Mouse (Mus musculus): ENCODE results near the gene Plekhf1. TPM values are rescaled to one million over a fixed set of nuclear protein-coding genes. Genes with fewer than 3 reads are reported as not detected.

Gene Plekhf1
- polyA plus RNA-seq (2015; fragmentation: Nextera tagmentation; extraction: Ambion mirVana), result 5.0 and 5.4 TPM in 2 replicates

DNA sequence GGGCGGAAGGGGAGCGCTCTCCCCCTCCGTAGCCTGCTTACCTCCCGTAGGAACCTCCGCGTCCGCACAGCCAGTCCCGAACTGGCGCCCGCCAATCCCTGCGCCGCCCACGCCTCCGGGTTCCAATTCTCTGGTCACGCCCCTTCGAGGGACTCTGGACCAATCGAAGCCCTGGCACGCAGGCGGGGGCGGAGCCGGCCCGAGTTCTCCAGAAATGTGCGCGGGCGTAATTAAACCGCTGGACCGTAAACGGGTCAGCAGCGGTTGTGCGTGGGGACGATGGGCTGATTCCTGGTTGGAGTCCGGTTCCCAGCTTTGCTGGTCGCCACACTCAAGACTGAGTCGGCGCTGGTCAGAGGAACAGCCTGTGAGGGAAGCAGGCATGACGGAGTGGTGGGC, at the start of gene Plekhf1:
Plekhf1 (minus strand) TSS at position 117 of the 399 bp plus-strand sequence.
- Histone ChIP-seq H3K4me1 (peaks cover 17% of the 10 kb centered on the region), H3K27me3 (no peaks in the 10 kb centered on the region), H3K4me2 (peak within 1 kb of the TSS; percentile 83), H3K9ac (peak within 1 kb of the TSS; percentile 57), H3K9me3 (replicated peaks) (no peaks in the 10 kb centered on the region), H3K27ac (peak within 1 kb of the TSS; percentile 90), H3K36me3 (no peaks in the 10 kb centered on the region), H3K4me3 (replicated peaks) (peak within 1 kb of the TSS; percentile 66)
- ATAC-seq (replicated peaks; ENCODE audit: low FRiP score), result peak; percentile 94
- under 1% methylated on average over 36 of the region's 36 CpGs for WGBS

DNA sequence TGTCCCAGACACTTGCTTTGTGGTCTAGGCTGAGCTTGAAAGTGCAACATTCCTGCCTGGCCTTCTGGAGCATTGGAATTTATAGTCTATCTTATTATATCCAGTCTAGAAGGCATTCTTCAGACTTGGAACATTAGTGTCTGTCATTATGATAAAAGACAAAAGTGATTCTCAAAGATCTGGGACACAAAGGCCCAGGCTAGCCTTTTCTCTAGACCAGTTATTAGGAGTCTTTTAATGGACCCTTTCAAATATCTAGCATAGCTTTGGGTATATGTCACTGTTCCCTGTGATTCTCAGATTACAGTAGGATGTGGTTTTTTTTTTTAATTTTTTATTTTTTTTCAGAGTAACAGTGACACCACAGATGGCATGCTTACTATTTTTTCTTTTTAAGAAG, 44.7 kb upstream of the Plekhf1 start:
- ATAC-seq (replicated peaks; ENCODE audit: low FRiP score), result no peak

GRCm38 (mm10) chr7:38271859-38272258, 44.0 kb upstream of the Plekhf1 start:
- Histone ChIP-seq H3K9ac (peak overlapping the region; percentile 73), H3K36me3 (peaks cover 19% of the 10 kb centered on the region), H3K27ac (no peak overlapping the region), H3K27me3 (no peaks in the 10 kb centered on the region), H3K4me3 (replicated peaks) (peak overlapping the region; percentile 76), H3K4me2 (peak overlapping the region; percentile 88), H3K9me3 (replicated peaks) (no peaks in the 10 kb centered on the region), H3K4me1 (peaks cover 13% of the 10 kb centered on the region)
- 13% methylated on average over 4 of the region's 4 CpGs for WGBS
- ATAC-seq (replicated peaks; ENCODE audit: low FRiP score), result peak; percentile 46

More for the DNA sequence above, 44.7 kb upstream of the Plekhf1 start:
- H3K9me3 ChIP-seq (replicated peaks), result no peaks in the 10 kb centered on the region
- H3K4me1 ChIP-seq, result peaks cover 13% of the 10 kb centered on the region
- no peak overlapping the region for H3K4me2 ChIP-seq
- no peak overlapping the region for H3K9ac ChIP-seq
- H3K27me3 ChIP-seq, result no peaks in the 10 kb centered on the region
- no peak overlapping the region for H3K27ac ChIP-seq
- no peak overlapping the region for H3K4me3 ChIP-seq (replicated peaks)
- H3K36me3 ChIP-seq, result peaks cover 12% of the 10 kb centered on the region

- no peaks in the 10 kb centered on the region for H3K9me3 ChIP-seq (replicated peaks)
- under 1% methylated on average over 11 of the region's 11 CpGs for WGBS
- ATAC-seq (replicated peaks; ENCODE audit: low FRiP score), result no peak
Measured at GRCm38 (mm10) chr7:38271511-38271811, 43.6 kb upstream of the Plekhf1 start.

GRCm38 (mm10) chr7:38270703-38271510, 43.1 kb upstream of the Plekhf1 start, which contains the start of gene Pop4:
TSS of gene Pop4 (minus strand) at chr7:38271423.
- Histone ChIP-seq H3K27ac (peak within 1 kb of the TSS; percentile 61), H3K36me3 (peaks cover 29% of the 10 kb centered on the region), H3K4me2 (peak within 1 kb of the TSS; percentile 88), H3K9me3 (replicated peaks) (no peaks in the 10 kb centered on the region), H3K4me1 (peaks cover 13% of the 10 kb centered on the region), H3K4me3 (replicated peaks) (peak within 1 kb of the TSS; percentile 76), H3K27me3 (no peaks in the 10 kb centered on the region), H3K9ac (peak within 1 kb of the TSS; percentile 73)
- ATAC-seq (replicated peaks; ENCODE audit: low FRiP score), result peak; percentile 92
- WGBS, result under 1% methylated on average over 38 of the region's 38 CpGs

More at GRCm38 (mm10) chr7:38271511-38271811, 43.6 kb upstream of the Plekhf1 start:
- Histone ChIP-seq H3K4me2 (peak overlapping the region; percentile 88), H3K4me1 (peaks cover 13% of the 10 kb centered on the region), H3K36me3 (peaks cover 23% of the 10 kb centered on the region), H3K9ac (peak overlapping the region; percentile 73), H3K4me3 (replicated peaks) (peak overlapping the region; percentile 76), H3K27ac (peak overlapping the region; percentile 61; the same call in 1 of the 2 replicates), H3K27me3 (no peaks in the 10 kb centered on the region)

DNA sequence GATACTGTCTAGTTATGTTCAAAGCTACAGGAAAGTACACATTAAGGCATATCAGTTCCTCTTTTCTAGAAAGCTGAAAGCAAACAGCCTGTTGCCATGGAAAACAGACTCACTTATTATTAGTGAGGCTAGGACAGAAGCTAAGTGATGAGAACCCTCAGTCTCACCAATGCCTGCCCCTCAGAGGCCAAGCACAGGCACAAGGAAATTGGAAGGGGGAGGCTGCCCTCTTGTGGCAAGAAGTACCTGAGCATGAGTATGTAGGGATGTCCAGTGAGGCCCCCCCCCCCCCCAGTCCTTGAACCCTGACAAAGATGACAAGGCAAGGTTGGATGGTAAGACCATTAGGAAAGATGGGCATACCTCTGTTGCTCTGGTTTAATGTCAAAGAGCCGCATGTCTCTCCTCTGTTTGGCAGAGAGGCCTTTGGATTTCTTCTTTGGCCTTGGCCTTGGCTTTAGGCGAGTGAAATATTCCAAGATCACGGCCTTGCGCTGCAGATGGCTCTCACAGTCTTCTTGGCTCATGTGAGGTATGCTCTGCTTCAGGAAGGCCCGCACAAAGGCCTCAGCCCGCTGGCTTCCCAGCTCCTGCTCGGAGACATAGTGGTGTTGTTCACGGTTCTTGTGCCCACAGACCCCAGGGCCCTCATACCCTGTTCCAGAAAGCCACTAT, 39.3 kb upstream of the Plekhf1 start:
- no peak overlapping the region for H3K4me2 ChIP-seq
- no peaks in the 10 kb centered on the region for H3K9me3 ChIP-seq (replicated peaks)
- H3K4me1 ChIP-seq, result peaks cover 13% of the 10 kb centered on the region
- no peak overlapping the region for H3K4me3 ChIP-seq (replicated peaks)
- no peak for ATAC-seq (replicated peaks; ENCODE audit: low FRiP score)
- peaks cover 67% of the 10 kb centered on the region for H3K36me3 ChIP-seq
- H3K27ac ChIP-seq, result no peak overlapping the region
- no peak overlapping the region for H3K9ac ChIP-seq
- H3K27me3 ChIP-seq, result no peaks in the 10 kb centered on the region
- WGBS, result 90% methylated on average over 8 of the region's 8 CpGs

GRCm38 (mm10) chr7:38262406-38262805, 34.6 kb upstream of the Plekhf1 start:
- peaks cover 67% of the 10 kb centered on the region for H3K36me3 ChIP-seq
- no peak overlapping the region for H3K4me3 ChIP-seq (replicated peaks)
- no peaks in the 10 kb centered on the region for H3K9me3 ChIP-seq (replicated peaks)
- no peaks in the 10 kb centered on the region for H3K4me1 ChIP-seq
- H3K27ac ChIP-seq, result no peak overlapping the region
- 90% methylated on average over 5 of the region's 5 CpGs for WGBS
- no peak for ATAC-seq (replicated peaks; ENCODE audit: low FRiP score)
- H3K9ac ChIP-seq, result no peak overlapping the region
- no peaks in the 10 kb centered on the region for H3K27me3 ChIP-seq
- no peak overlapping the region for H3K4me2 ChIP-seq

GRCm38 (mm10) chr7:38259631-38260030, 31.8 kb upstream of the Plekhf1 start:
- Histone ChIP-seq H3K4me2 (no peak overlapping the region), H3K4me3 (replicated peaks) (no peak overlapping the region), H3K9me3 (replicated peaks) (no peaks in the 10 kb centered on the region), H3K27ac (no peak overlapping the region), H3K9ac (no peak overlapping the region), H3K27me3 (no peaks in the 10 kb centered on the region), H3K36me3 (peaks cover 39% of the 10 kb centered on the region), H3K4me1 (no peaks in the 10 kb centered on the region)
- ATAC-seq (replicated peaks; ENCODE audit: low FRiP score), result no peak
- 84% methylated on average over 2 of the region's 2 CpGs for WGBS

DNA sequence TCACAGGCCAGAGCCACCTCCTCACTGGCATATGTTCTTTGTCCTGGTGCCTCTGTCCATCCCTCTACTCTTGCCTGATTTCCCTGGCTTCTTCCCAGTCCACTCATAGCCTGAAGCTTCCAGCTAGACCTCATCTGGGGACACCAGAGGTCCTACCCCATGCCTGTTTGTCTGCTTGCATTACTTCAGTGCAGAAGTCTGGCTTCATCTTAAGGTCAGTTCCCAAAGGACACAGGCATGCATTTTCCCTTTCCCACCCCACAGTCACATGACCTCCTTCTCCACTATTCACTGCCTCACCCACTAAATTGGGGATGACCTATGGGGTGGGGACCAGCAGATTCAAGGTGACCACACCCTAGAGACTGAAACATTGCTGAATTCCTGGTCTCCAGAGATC, 25.6 kb upstream of the Plekhf1 start:
- Histone ChIP-seq H3K9me3 (replicated peaks) (no peaks in the 10 kb centered on the region), H3K27ac (no peak overlapping the region), H3K27me3 (no peaks in the 10 kb centered on the region), H3K4me3 (replicated peaks) (no peak overlapping the region), H3K9ac (no peak overlapping the region), H3K36me3 (no peaks in the 10 kb centered on the region), H3K4me1 (0 out of 2 replicates have a peak, but pooled peaks cover 4% of the 10 kb centered on the region), H3K4me2 (no peak overlapping the region)
- ATAC-seq (replicated peaks; ENCODE audit: low FRiP score), result no peak

- 10% methylated on average over 5 of the region's 5 CpGs for WGBS
- H3K9ac ChIP-seq, result no peak overlapping the region
- 0 out of 2 replicates have a peak, but pooled peaks cover 4% of the 10 kb centered on the region for H3K4me1 ChIP-seq
- no peaks in the 10 kb centered on the region for H3K36me3 ChIP-seq
- H3K27me3 ChIP-seq, result no peaks in the 10 kb centered on the region
- 0 out of 2 replicates have a peak, but pooled peaks have one; percentile 43 for ATAC-seq (replicated peaks; ENCODE audit: low FRiP score)
- no peak overlapping the region for H3K27ac ChIP-seq
- no peaks in the 10 kb centered on the region for H3K9me3 ChIP-seq (replicated peaks)
- H3K4me3 ChIP-seq (replicated peaks), result no peak overlapping the region
- no peak overlapping the region for H3K4me2 ChIP-seq
Measured at GRCm38 (mm10) chr7:38251494-38252216, 23.8 kb upstream of the Plekhf1 start.

GRCm38 (mm10) chr7:38242417-38242816, 14.6 kb upstream of the Plekhf1 start:
- Histone ChIP-seq H3K9me3 (replicated peaks) (no peaks in the 10 kb centered on the region), H3K27me3 (no peaks in the 10 kb centered on the region), H3K36me3 (no peaks in the 10 kb centered on the region), H3K9ac (no peak overlapping the region), H3K27ac (no peak overlapping the region), H3K4me2 (no peak overlapping the region), H3K4me1 (no peaks in the 10 kb centered on the region), H3K4me3 (replicated peaks) (no peak overlapping the region)
- WGBS, result 85% methylated on average over 4 of the region's 4 CpGs
- ATAC-seq (replicated peaks; ENCODE audit: low FRiP score), result no peak

DNA sequence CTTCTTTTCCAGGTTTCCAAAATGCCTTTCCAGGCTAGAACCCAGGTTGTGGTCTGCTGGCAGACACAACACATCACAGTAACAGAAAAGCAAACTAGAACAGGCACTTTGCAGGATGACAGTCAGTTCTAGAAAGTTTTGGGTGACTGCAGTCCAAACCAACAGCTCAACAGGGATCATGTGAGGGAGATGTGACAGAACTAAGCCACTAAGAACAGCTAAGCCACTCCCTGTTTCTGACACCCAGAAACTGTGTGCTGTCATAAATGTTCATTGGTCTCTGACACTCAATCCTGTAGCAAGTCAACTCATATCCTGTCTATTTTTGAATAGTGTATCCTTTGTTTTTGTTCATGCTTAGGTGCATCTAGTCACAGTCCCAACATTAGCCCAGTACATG, 9.3 kb upstream of the Plekhf1 start:
- Histone ChIP-seq H3K4me2 (no peak overlapping the region), H3K9ac (no peak overlapping the region), H3K27ac (no peak overlapping the region), H3K27me3 (no peaks in the 10 kb centered on the region), H3K4me1 (no peaks in the 10 kb centered on the region), H3K36me3 (no peaks in the 10 kb centered on the region), H3K4me3 (replicated peaks) (no peak overlapping the region), H3K9me3 (replicated peaks) (no peaks in the 10 kb centered on the region)
- no peak for ATAC-seq (replicated peaks; ENCODE audit: low FRiP score)
